Mouse (Mus musculus): Measurements from ENCODE around the gene Tbc1d30. TPM values are rescaled to one million over a fixed set of nuclear protein-coding genes. Genes with fewer than 3 reads are reported as not detected.
A peak's percentile ranks its signal among the peaks of the same experiment; 100 is the strongest.

Tbc1d30 gene
- polyA plus RNA-seq, 1 experiment from 2014 or later: 1.1 TPM

DNA sequence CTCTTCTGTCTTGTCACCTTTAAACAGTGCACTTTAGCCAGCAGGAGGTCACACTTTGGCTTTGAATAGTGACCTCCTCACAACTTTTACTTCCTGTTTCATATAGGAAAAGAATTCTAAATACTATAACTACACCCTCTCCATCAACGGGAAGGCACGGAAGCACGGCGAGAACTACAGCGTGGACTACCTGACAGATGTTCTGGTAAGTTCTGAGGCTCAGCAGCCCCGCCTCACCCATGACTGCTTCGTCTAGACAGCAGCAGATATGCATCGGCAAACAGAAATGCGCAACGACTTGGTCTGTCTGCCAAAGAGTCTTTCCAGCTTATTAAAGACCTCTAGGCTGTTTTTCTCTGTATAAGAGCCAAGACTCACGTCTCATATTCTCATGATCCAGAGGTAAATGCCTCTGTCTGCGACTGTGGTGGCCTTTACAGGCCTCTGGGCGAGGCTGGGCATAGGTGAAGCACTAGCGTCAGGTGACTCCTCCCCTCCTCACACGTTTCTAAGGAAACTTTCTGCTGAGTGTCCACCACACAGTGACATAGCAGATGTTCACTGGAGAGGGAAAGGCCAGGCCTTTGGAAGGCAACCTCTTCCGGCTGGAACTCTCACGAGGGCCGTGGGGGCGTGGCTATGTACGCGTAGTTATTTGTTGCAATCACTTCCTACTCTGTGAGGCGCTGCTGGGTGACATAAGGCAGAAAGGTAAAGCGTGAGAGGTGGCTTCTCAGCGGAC is 25.6 kb upstream of the Tbc1d30 start:
- H3K4me1 ChIP-seq: no peaks in the 10 kb centered on the region
- 81% methylated on average over 24 of the region's 24 CpGs for WGBS
- H3K4me2 ChIP-seq: no peak overlapping the region
- no peaks in the 10 kb centered on the region for H3K9me3 ChIP-seq
- no peak overlapping the region for H3K27ac ChIP-seq
- no peak for ATAC-seq (ENCODE audit: insufficient number of reproducible peaks, low FRiP score, low TSS enrichment, low read depth)
- H3K9ac ChIP-seq: no peak overlapping the region
- H3K27me3 ChIP-seq: no peaks in the 10 kb centered on the region
- H3K36me3 ChIP-seq: peaks cover 83% of the 10 kb centered on the region
- H3K4me3 ChIP-seq: no peak overlapping the region

DNA sequence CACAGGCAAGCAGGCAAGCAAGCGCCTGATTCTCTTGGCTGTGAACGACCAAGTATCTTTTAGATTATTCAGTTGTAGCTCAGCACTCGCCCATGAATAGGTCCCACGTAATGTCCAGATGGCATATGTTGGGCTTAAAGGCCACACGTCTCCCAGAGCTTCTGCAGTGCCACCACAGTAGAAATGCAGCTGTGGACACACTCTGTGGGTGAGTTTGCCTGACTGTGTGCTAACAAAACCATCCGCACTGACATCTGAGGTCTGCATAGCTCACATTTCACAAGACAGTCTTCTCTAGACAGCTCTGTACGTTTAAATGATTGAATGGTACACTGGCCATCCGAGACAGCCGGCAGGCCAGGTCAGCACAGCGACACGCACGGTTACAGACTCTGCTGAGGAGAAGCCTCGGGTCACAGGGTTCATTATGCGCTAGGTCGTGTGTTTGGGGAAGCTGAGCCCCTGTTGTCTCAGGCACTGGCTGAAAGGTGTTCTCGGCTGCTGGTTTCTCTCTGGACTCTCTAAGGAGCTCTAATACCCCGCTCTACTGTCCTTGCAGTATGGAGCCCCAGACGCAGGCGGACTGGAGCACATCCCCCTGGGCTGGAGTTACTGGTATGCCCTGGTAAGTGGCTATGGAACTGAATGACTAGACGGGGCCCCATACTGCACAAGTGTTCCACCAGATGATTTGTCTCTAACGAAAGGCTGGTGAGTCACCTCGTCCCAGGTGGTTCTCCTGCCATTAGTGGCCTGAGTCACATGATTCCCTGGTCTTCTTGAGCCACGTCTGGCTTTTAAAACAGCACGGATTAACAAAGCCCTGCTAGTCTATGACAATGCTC is 24.8 kb upstream of the Tbc1d30 start:
- Histone ChIP-seq H3K27ac (no peak overlapping the region), H3K27me3 (no peaks in the 10 kb centered on the region), H3K4me1 (no peaks in the 10 kb centered on the region), H3K36me3 (peaks cover 81% of the 10 kb centered on the region), H3K4me2 (no peak overlapping the region), H3K9me3 (no peaks in the 10 kb centered on the region), H3K9ac (no peak overlapping the region), H3K4me3 (no peak overlapping the region)
- ATAC-seq (ENCODE audit: insufficient number of reproducible peaks, low FRiP score, low TSS enrichment, low read depth): no peak
- WGBS: 72% methylated on average over 24 of the region's 24 CpGs

DNA sequence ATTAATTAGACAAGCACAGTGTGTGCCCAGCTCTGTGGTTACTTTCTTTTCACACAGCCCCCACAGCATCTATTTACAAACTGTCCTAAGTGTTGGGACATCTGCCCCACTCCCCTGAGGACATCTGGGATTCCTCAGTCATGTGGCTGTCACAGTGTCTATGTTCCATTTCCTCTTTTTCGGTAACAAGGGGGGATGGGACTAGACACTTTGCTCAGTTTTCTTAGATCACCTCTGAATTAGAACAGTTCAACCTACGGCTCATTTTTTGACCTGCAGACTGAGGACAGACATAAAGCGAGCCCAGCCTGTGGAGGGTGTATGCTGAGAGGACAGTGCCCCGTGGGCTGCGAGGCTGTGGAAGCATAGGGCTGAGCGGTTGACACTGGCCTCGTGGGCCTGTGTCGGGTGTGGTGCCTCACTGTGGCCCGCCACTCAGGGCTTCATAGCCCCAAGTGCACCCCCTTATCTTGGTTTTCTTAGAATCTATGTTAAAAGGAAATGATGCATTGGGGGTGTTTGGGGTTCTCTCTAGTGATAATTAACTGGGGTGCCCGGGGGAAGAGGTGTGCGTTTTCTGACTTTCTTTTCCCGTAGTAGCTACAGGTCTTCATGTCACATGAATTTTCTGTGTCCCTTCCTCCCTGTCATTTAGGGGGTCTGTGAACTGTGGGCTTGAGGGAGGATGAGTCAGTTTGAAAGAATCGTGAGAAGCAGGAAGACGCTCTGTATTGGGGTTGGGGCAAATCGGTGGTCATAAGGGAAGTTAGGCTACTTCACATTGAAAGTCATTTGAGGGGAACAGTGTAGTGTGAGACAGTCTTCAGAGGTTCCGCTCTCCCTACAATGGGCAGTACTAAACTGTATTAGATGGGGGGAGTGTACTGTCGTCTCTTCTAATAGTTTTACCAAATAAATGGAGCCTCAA is 23.9 kb upstream of the Tbc1d30 start:
- Histone ChIP-seq H3K27me3 (no peaks in the 10 kb centered on the region), H3K9me3 (no peaks in the 10 kb centered on the region), H3K4me2 (no peak overlapping the region), H3K9ac (no peak overlapping the region), H3K27ac (no peak overlapping the region), H3K4me3 (no peak overlapping the region), H3K4me1 (no peaks in the 10 kb centered on the region), H3K36me3 (peaks cover 81% of the 10 kb centered on the region)
- no peak for ATAC-seq (ENCODE audit: insufficient number of reproducible peaks, low FRiP score, low TSS enrichment, low read depth)
- WGBS: 86% methylated on average over 17 of the region's 17 CpGs

DNA sequence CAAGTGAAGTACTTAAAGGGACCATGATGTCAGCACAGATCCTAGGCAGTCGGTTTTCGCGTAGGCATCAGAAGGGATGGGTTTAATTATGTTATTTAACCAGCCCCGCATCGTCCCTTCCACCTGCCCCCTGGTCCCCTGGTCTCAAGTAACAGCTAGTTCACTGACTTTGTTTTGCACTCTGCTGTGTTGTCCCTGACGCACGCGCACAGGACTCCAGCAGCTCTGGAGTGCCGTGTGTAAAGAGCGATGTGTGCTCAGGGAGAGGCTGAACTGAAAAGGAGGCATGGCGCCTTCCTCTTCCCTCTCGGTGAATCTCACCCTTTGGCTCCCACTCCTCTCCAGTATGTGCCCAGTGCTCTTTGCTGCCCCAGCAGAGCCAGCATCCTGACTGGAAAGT is 22.9 kb upstream of the Tbc1d30 start:
- Histone ChIP-seq H3K36me3 (peaks cover 72% of the 10 kb centered on the region), H3K4me2 (no peak overlapping the region), H3K4me3 (no peak overlapping the region), H3K9ac (no peak overlapping the region), H3K9me3 (no peaks in the 10 kb centered on the region), H3K4me1 (no peaks in the 10 kb centered on the region), H3K27me3 (no peaks in the 10 kb centered on the region), H3K27ac (no peak overlapping the region)
- WGBS: 50% methylated on average over 12 of the region's 12 CpGs
- ATAC-seq (ENCODE audit: insufficient number of reproducible peaks, low FRiP score, low TSS enrichment, low read depth): no peak

DNA sequence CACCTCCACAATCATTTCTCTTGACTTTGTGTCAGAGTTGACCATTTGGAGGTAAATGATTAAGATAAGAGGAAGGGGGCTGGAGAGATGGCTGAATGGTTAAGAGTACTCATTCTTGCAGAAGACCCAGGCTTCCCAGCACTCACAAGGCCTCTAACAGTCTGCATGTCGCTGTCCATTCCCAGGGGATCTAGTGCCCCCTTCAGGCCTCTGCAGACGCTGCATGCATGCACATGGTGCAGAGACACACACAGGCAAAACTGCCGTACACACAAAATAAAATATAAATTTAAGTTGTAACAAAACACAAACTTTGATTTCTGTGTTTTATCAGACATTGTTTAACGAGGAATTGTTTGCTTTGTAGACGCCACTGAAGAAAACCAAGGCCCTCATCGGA is 19.7 kb upstream of the Tbc1d30 start:
- ATAC-seq (ENCODE audit: insufficient number of reproducible peaks, low FRiP score, low TSS enrichment, low read depth): no peak
- 90% methylated on average over 6 of the region's 6 CpGs for WGBS
- Histone ChIP-seq H3K4me3 (no peak overlapping the region), H3K9me3 (no peaks in the 10 kb centered on the region), H3K27me3 (no peaks in the 10 kb centered on the region), H3K4me2 (no peak overlapping the region), H3K27ac (no peak overlapping the region), H3K9ac (no peak overlapping the region), H3K36me3 (peaks cover 42% of the 10 kb centered on the region), H3K4me1 (peaks cover 17% of the 10 kb centered on the region)

DNA sequence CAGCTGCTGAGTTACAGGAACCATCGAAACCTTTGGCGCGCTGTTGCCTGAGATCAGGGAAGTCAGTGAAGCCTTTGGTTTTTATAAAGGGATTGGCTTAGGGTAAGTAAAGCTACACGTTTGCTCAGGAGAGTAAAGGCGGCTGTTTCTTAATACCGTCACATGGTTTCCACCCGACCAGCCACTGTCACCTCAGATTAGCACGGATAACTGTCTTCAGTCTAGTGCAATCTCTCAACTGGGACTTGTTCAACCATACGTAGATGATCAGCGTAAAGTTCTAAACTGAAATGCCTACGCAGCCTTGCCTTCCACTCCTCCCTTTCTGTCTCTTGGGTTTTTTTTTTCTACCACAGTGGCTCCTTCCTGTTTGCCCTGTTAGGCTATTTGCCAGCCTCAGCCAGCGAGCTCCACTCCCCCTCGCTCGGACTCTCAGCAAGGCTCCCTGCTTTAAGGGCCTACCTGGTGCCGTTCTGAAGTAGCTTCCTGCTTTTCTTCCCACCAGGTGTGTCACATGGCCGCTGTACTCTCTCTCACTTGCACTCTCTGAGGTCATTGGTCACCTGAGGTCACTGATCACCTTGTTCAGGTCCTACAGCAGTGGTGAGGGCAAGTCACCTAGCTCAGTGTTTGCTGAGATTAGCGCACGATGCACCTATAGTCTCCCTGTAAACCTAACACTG is 17.8 kb upstream of the Tbc1d30 start:
- Histone ChIP-seq H3K4me1 (peaks cover 28% of the 10 kb centered on the region), H3K36me3 (peaks cover 28% of the 10 kb centered on the region), H3K27ac (no peak overlapping the region), H3K9ac (no peak overlapping the region), H3K9me3 (no peaks in the 10 kb centered on the region), H3K27me3 (no peaks in the 10 kb centered on the region), H3K4me2 (no peak overlapping the region), H3K4me3 (no peak overlapping the region)
- ATAC-seq (ENCODE audit: insufficient number of reproducible peaks, low FRiP score, low TSS enrichment, low read depth): no peak
- WGBS: 91% methylated on average over 18 of the region's 18 CpGs

DNA sequence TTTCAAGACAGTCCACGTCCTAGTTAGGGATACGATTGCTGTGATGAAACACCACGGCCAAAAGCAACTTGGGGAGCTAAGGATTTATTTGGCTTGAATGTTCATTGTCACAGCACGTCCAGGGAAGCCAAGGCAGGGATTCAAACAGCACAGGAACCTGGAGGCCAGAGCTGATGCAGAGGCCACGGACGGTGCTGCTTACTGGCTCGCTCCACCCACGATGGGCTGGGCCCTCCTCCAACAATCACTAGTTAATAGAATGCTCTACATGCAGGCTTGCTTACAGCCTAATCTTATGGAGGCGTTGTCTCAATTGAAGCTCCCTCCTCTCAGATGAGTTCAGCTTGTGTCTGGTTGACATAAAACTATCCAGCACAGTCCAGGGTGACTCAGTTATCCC is 16.7 kb upstream of the Tbc1d30 start:
- Histone ChIP-seq H3K4me3 (no peak overlapping the region), H3K4me2 (no peak overlapping the region), H3K27me3 (no peaks in the 10 kb centered on the region), H3K27ac (no peak overlapping the region), H3K4me1 (peaks cover 28% of the 10 kb centered on the region), H3K9me3 (no peaks in the 10 kb centered on the region), H3K9ac (no peak overlapping the region), H3K36me3 (peaks cover 19% of the 10 kb centered on the region)
- 81% methylated on average over 9 of the region's 9 CpGs for WGBS
- ATAC-seq (ENCODE audit: insufficient number of reproducible peaks, low FRiP score, low TSS enrichment, low read depth): no peak

DNA sequence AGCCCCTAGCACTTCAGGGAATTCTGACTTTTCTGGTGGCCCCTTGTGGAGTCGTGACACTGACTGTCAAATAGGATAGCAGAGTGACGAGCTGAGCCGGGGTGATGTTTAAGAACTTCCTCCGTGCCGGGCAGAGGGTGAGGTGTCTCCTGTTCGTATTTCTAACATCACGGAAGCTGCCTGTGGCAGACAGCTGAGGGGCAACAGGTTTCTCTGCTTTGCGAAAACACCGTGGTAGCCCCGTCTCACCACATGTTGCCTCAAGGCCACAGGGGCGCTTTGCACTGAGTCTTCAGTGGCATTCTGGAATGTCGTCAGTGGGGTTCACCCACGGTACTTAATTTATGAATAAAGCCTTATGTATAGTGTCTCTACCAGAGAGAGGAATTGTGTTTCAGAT is 16.2 kb upstream of the Tbc1d30 start:
- Histone ChIP-seq H3K27me3 (no peaks in the 10 kb centered on the region), H3K9ac (no peak overlapping the region), H3K4me1 (peaks cover 28% of the 10 kb centered on the region), H3K27ac (no peak overlapping the region), H3K9me3 (no peaks in the 10 kb centered on the region), H3K36me3 (peaks cover 19% of the 10 kb centered on the region), H3K4me2 (no peak overlapping the region), H3K4me3 (no peak overlapping the region)
- 68% methylated on average over 13 of the region's 13 CpGs for WGBS
- ATAC-seq (ENCODE audit: insufficient number of reproducible peaks, low FRiP score, low TSS enrichment, low read depth): no peak

DNA sequence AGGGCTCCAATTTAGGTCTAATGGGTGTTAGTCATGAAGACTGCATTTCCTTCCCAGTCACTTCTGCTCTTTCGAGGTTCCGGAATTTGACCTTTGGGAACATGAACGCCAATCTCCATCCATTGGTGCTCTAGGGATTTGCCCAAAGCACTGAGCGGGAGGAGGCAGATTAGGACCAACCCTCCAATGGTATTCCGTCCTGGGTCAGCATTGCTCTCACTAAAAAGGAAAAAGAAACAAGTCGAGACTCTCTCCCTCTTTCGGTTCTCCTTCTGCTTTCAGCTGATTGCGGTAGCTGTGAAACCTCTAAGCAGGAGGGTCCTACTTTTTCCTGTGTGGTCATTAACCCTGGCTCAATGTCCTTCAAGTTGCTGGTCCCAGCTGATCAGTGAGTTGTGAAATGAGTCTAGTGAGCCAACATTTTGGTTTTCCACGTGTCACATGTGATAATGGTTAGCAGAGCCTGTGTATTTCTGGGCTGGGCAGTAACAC is 14.7 kb upstream of the Tbc1d30 start:
- Histone ChIP-seq H3K27me3 (no peaks in the 10 kb centered on the region), H3K9me3 (no peaks in the 10 kb centered on the region), H3K9ac (no peak overlapping the region), H3K36me3 (peaks cover 10% of the 10 kb centered on the region), H3K4me3 (peak overlapping the region; percentile 91), H3K27ac (no peak overlapping the region), H3K4me1 (peaks cover 28% of the 10 kb centered on the region), H3K4me2 (peak overlapping the region; percentile 91)
- 10% methylated on average over 9 of the region's 9 CpGs for WGBS
- no peak for ATAC-seq (ENCODE audit: insufficient number of reproducible peaks, low FRiP score, low TSS enrichment, low read depth)

DNA sequence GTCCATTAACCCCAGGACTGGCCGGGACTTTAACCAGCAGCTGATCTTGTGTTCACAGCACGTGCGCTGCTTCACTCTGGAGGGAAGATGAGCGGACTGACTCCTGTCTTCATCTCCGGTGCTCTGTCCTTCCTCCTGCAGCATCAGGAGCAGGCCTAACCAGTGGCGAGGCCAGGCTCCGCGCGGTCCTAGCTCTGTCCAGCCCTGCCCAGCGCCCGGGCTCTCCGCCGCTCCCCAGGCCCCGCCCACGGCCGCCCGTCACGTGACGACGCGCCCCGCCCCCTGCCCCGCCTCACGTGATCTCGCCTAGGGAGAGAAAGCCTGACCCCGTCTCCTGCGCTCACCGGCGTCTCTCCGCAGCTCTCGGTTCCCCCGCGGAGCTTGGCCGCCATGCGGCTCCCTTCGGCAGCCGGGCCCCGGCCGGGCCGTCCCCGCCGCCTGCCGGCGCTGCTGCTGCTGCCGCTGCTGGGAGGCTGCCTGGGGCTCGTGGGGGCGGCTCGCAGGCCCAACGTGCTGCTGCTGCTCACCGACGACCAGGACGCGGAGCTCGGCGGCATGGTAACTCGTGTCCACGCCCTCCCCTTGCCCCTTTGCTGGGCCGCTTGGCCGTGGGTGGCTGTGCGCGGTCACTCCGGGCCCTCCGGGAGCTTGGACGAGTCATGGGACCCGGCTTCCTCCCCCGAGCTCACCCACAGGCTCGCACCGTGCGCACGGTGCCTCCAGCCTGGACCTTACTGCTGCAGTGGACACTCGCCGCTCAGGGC is 13.9 kb upstream of the Tbc1d30 start, which contains the start of gene Gns:
Gene Gns (plus strand): TSS at position 290 of the 764 bp plus-strand sequence.
- peak within 1 kb of the TSS; percentile 91 for H3K9ac ChIP-seq
- peak within 1 kb of the TSS; percentile 91 for H3K4me2 ChIP-seq
- H3K27me3 ChIP-seq: no peaks in the 10 kb centered on the region
- ATAC-seq (ENCODE audit: insufficient number of reproducible peaks, low FRiP score, low TSS enrichment, low read depth): peak; percentile 89
- H3K4me1 ChIP-seq: peaks cover 28% of the 10 kb centered on the region
- no peaks in the 10 kb centered on the region for H3K9me3 ChIP-seq
- H3K4me3 ChIP-seq: peak within 1 kb of the TSS; percentile 91
- H3K27ac ChIP-seq: peak within 1 kb of the TSS; percentile 82
- WGBS: under 1% methylated on average over 65 of the region's 72 CpGs
- H3K36me3 ChIP-seq: peaks cover 2% of the 10 kb centered on the region; the same call in 1 of the 2 replicates
